Mouse (Mus musculus): Measurements from ENCODE around the gene Babam2.

DNA sequence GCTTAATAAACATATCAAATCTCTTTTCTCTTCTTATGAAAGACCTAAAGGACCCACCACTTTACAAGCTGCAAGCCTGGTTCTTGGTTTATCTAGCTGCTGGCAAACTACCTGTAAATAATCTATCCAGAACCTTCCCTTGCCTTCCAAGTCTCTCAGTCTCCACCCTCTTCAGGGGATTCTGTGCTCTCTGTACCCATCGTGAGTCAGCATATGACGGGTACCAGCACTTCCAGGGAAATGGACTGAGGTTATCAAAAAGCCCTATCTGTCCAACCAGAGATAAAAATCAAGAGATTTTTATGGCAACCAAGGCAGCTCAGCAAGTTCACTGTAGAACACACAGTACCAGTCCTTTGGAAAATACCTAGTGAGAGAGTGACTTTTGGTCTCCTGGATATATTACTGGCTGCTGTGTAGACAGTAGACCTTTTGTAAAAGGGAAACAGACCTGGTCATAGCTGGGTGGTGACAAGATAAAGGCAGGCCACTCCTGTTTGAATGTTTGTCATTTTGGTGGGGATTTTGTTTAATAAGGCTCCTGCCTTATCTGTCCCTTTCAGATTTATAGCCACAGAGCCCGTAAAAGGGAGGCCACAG, 332.4 kb downstream of the Babam2 start:
- TF ChIP-seq GATA1 (IDR thresholded peaks at IDR 0.05; ENCODE audit: low read length) (no peak), TAL1 (IDR thresholded peaks at IDR 0.05; ENCODE audit: low read length) (no peak)

Data from erythroblast, embryonic 14.5 days (primary cell).